Mouse (Mus musculus): ENCODE data around the gene Icosl. TPM values are rescaled to one million over a fixed set of nuclear protein-coding genes. Genes with fewer than 3 reads are reported as not detected.

Gene Icosl
- total and polyA plus RNA-seq, 3 experiments, result 0.64 to 1.5 (median 1.3) TPM

DNA sequence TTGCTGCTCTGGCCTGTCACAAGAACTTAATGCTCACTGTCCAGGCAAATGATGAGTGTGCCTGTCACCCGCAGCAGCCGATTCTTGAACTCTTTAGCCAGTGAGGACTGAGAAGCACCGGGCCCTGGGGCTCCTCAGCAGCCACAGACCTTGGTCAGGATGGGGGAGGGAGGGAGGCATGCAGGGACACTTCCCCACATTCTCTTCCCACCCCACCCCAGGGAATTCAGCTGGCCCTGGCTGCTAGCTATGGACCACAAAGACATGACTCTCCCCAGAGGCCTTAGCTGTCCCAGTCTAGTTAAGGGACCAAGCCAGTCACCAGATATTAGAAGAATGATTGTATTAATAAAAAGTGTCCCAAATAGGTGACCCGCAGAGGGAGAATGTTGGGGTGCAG is 5.0 kb downstream of the Icosl start:
- Histone ChIP-seq H3K9ac (ENCODE audit: insufficient read depth, low read depth) (no peak overlapping the region), H3K9me3 (replicated peaks; ENCODE audit: low read length) (peaks cover 4% of the 10 kb centered on the region), H3K4me2 (ENCODE audit: insufficient read depth, low read depth, poor library complexity, severe bottlenecking) (no peak overlapping the region), H3K27me3 (replicated peaks) (peaks cover 30% of the 10 kb centered on the region), H3K27ac (ENCODE audit: insufficient read depth, low read depth) (no peak overlapping the region), H3K4me1 (ENCODE audit: control insufficient read depth in 1 of 2, insufficient read depth in 2 of 2) (peaks cover 17 to 30% of the 10 kb centered on the region in 2 experiments), H3K4me3 (replicated peaks in 1 of 3; ENCODE audit: low read depth in 2 of 3, low read length in 2 of 3, poor library complexity in 1 of 3) (no peak overlapping the region), H3K36me3 (replicated peaks in 1 of 2; ENCODE audit: control insufficient read depth in 1 of 2, insufficient read depth in 1 of 2, low read length in 1 of 2) (peaks cover 0 to 54% of the 10 kb centered on the region in 2 experiments), H3K79me2 (replicated peaks; ENCODE audit: control insufficient read depth, extremely low read depth, insufficient read depth, poor library complexity, severe bottlenecking) (no peaks in the 10 kb centered on the region)
- in situ Hi-C loops (cut with MboI; ENCODE audit: low pct_ligation_motif_present, low pct_unique_long_range_greater_than_20kb, low sequenced_read_pairs) (no loop called here), dilution Hi-C loops (cut with MboI; ENCODE audit: extremely low pct_ligation_motif_present, extremely low pct_unique_long_range_greater_than_20kb, low sequenced_read_pairs) (no loop called here)
- no peak for TF ChIP-seq NRF1 (IDR thresholded peaks at IDR 0.05; ENCODE audit: low read depth, low read length)
- no peak for TF ChIP-seq ELF1 (IDR thresholded peaks at IDR 0.05; ENCODE audit: low read depth, low read length)
- no peak for TF ChIP-seq MAFK (IDR thresholded peaks at IDR 0.05; ENCODE audit: insufficient replicate concordance, low read length)
- TF ChIP-seq ZKSCAN1 (IDR thresholded peaks at IDR 0.05; ENCODE audit: borderline replicate concordance, low read depth, low read length), result no peak
- no peak for TF ChIP-seq IRF4 (IDR thresholded peaks at IDR 0.05; ENCODE audit: low read depth, low read length)
- no peak for TF ChIP-seq GABPA (IDR thresholded peaks at IDR 0.05; ENCODE audit: insufficient replicate concordance, low read depth, low read length)
- TF ChIP-seq USF1 (IDR thresholded peaks at IDR 0.05; ENCODE audit: low read depth, low read length), result no peak
- TF ChIP-seq RAD21 (IDR thresholded peaks at IDR 0.05; ENCODE audit: low read depth, low read length), result no peak
- no peak for TF ChIP-seq POLR2A (IDR thresholded peaks at IDR 0.05; ENCODE audit: low read depth, low read length)
- TF ChIP-seq JUN (IDR thresholded peaks at IDR 0.05; ENCODE audit: insufficient read depth, low read depth, low read length), result no peak
- no peak for DNase-seq (ENCODE audit: extremely low read depth)

- Histone ChIP-seq H3K4me2 (ENCODE audit: insufficient read depth, low read depth, poor library complexity, severe bottlenecking) (no peak overlapping the region), H3K27ac (ENCODE audit: insufficient read depth, low read depth) (no peak overlapping the region), H3K36me3 (replicated peaks in 1 of 2; ENCODE audit: control insufficient read depth in 1 of 2, insufficient read depth in 1 of 2, low read length in 1 of 2) (peaks cover 0 to 61% of the 10 kb centered on the region in 2 experiments), H3K4me1 (ENCODE audit: control insufficient read depth in 1 of 2, insufficient read depth in 2 of 2) (peaks cover 13 to 22% of the 10 kb centered on the region in 2 experiments), H3K79me2 (replicated peaks; ENCODE audit: control insufficient read depth, extremely low read depth, insufficient read depth, poor library complexity, severe bottlenecking) (no peaks in the 10 kb centered on the region), H3K9me3 (replicated peaks; ENCODE audit: low read length) (peaks cover 4% of the 10 kb centered on the region), H3K27me3 (replicated peaks) (peaks cover 23% of the 10 kb centered on the region), H3K9ac (ENCODE audit: insufficient read depth, low read depth) (no peak overlapping the region), H3K4me3 (replicated peaks in 1 of 3; ENCODE audit: low read depth in 2 of 3, low read length in 2 of 3, poor library complexity in 1 of 3) (no peak overlapping the region)
- dilution Hi-C loops (cut with MboI; ENCODE audit: extremely low pct_ligation_motif_present, extremely low pct_unique_long_range_greater_than_20kb, low sequenced_read_pairs) (no loop called here), in situ Hi-C loops (cut with MboI; ENCODE audit: low pct_ligation_motif_present, low pct_unique_long_range_greater_than_20kb, low sequenced_read_pairs) (no loop called here)
- no peak for DNase-seq (ENCODE audit: extremely low read depth)
- TF ChIP-seq IRF4 (IDR thresholded peaks at IDR 0.05; ENCODE audit: low read depth, low read length) (0 out of 2 replicates have a peak, but pooled peaks have one; percentile 20), TCF12 (IDR thresholded peaks at IDR 0.05; ENCODE audit: low read depth, low read length) (no peak), EP300 (IDR thresholded peaks at IDR 0.05; ENCODE audit: low read length) (peak; percentile 10; the same call in 1 of the 2 replicates)
Observed at GRCm38 (mm10) chr10:78074977-78075376, 5.9 kb downstream of the Icosl start.

DNA sequence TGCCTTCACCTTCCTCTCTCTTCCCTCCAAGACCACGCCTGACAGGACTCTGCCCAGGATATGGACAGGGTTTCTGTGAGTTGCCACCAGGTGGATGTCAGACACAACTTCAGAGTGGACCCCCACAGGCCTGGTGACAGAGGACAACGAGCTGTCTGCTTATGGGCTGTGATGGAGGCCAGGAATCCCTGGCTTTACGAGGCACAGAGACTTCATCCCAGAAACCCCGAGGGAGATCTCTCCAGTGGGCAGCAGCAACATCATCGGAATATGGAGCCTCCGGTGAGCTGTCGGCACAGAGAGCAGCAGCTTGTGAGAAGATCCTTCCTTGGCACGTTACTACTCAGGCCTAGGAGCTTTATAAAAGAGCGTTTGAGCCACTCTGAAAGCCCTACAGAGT is 8.8 kb downstream of the Icosl start:
- Histone ChIP-seq H3K9me3 (replicated peaks; ENCODE audit: low read length) (peaks cover 4% of the 10 kb centered on the region), H3K27ac (ENCODE audit: insufficient read depth, low read depth) (no peak overlapping the region), H3K36me3 (replicated peaks in 1 of 2; ENCODE audit: control insufficient read depth in 1 of 2, insufficient read depth in 1 of 2, low read length in 1 of 2) (peaks cover 0 to 49% of the 10 kb centered on the region in 2 experiments), H3K27me3 (replicated peaks) (peaks cover 6% of the 10 kb centered on the region), H3K79me2 (replicated peaks; ENCODE audit: control insufficient read depth, extremely low read depth, insufficient read depth, poor library complexity, severe bottlenecking) (no peaks in the 10 kb centered on the region), H3K4me2 (ENCODE audit: insufficient read depth, low read depth, poor library complexity, severe bottlenecking) (no peak overlapping the region), H3K4me1 (ENCODE audit: control insufficient read depth in 1 of 2, insufficient read depth in 2 of 2) (peaks cover 13 to 21% of the 10 kb centered on the region in 2 experiments), H3K9ac (ENCODE audit: insufficient read depth, low read depth) (no peak overlapping the region), H3K4me3 (replicated peaks in 1 of 3; ENCODE audit: low read depth in 2 of 3, low read length in 2 of 3, poor library complexity in 1 of 3) (no peak overlapping the region)
- dilution Hi-C loops (cut with MboI; ENCODE audit: extremely low pct_ligation_motif_present, extremely low pct_unique_long_range_greater_than_20kb, low sequenced_read_pairs) (no loop called here), in situ Hi-C loops (cut with MboI; ENCODE audit: low pct_ligation_motif_present, low pct_unique_long_range_greater_than_20kb, low sequenced_read_pairs) (no loop called here)
- no peak for TF ChIP-seq MAX (IDR thresholded peaks at IDR 0.05; ENCODE audit: low read length)
- TF ChIP-seq ZNF384 (IDR thresholded peaks at IDR 0.05; ENCODE audit: low read depth, low read length), result no peak
- no peak for TF ChIP-seq KAT2A (IDR thresholded peaks at IDR 0.05; ENCODE audit: insufficient replicate concordance, low read length)
- no peak for TF ChIP-seq USF1 (IDR thresholded peaks at IDR 0.05; ENCODE audit: low read depth, low read length)
- TF ChIP-seq ZC3H11A (IDR thresholded peaks at IDR 0.05; ENCODE audit: low read depth, low read length), result no peak
- no peak for TF ChIP-seq RAD21 (IDR thresholded peaks at IDR 0.05; ENCODE audit: low read depth, low read length)
- TF ChIP-seq CHD1 (IDR thresholded peaks at IDR 0.05; ENCODE audit: low read depth, low read length), result no peak
- TF ChIP-seq TCF12 (IDR thresholded peaks at IDR 0.05; ENCODE audit: low read depth, low read length), result no peak
- no peak for TF ChIP-seq PAX5 (IDR thresholded peaks at IDR 0.05; ENCODE audit: low read length)
- no peak for TF ChIP-seq ELF1 (IDR thresholded peaks at IDR 0.05; ENCODE audit: low read depth, low read length)
- no peak for TF ChIP-seq POLR2AphosphoS2 (IDR thresholded peaks at IDR 0.05; ENCODE audit: low read depth, low read length)
- no peak for TF ChIP-seq ZMIZ1 (IDR thresholded peaks at IDR 0.05; ENCODE audit: low read depth, low read length)
- TF ChIP-seq MXI1 (IDR thresholded peaks at IDR 0.05; ENCODE audit: low read depth, low read length), result no peak
- no peak for TF ChIP-seq UBTF (IDR thresholded peaks at IDR 0.05; ENCODE audit: low read depth, low read length)
- TF ChIP-seq HCFC1 (IDR thresholded peaks at IDR 0.05; ENCODE audit: low read depth, low read length), result no peak
- no peak for TF ChIP-seq SIN3A (IDR thresholded peaks at IDR 0.05; ENCODE audit: low read length)
- no peak for DNase-seq (ENCODE audit: extremely low read depth)

Measured in CH12.LX (cell line).